Mouse (Mus musculus) hindbrain, postnatal 0 days (tissue): ENCODE results near the gene Bmp8a. TPM values are rescaled to one million over a fixed set of nuclear protein-coding genes. Genes with fewer than 3 reads are reported as not detected.

ENCODE experiments used
- ATAC-seq: fragments of 200-750 bp; cut with Nextera tagmentation; 2 replicates; pipeline ENCODE4 v1.8.0; 2017; ENCODE audit warnings: mild to moderate bottlenecking, moderate TSS enrichment, moderate library complexity
- DNase-seq: peaks from one replicate; pipeline ENCODE4 v3.0.0-alpha.2; 2015; ENCODE audit warnings: low spot score
- H3K27ac ChIP-seq: fragments of 300-500 bp; sonication (generic); 2 replicates; pipeline ENCODE4 v1.5.1; 2014; ENCODE audit warnings: mild to moderate bottlenecking
- H3K27me3 ChIP-seq: fragments of 300-500 bp; sonication (generic); 2 replicates; pipeline ENCODE4 v1.6.1; 2014; ENCODE audit warnings: low read length, mixed read lengths; ENCODE audit not compliant: insufficient read depth
- H3K36me3 ChIP-seq: fragments of 300-500 bp; sonication (generic); 2 replicates; pipeline ENCODE4 v1.6.1; 2014; ENCODE audit warnings: low read length, mixed read lengths; ENCODE audit not compliant: insufficient read depth
- H3K4me1 ChIP-seq: fragments of 300-500 bp; sonication (generic); 2 replicates; pipeline ENCODE4 v1.6.1; 2014; ENCODE audit warnings: antibody characterized with exemption, low read length, mixed read lengths; ENCODE audit not compliant: insufficient read depth
- H3K4me2 ChIP-seq: fragments of 300-500 bp; sonication (generic); 2 replicates; pipeline ENCODE4 v1.6.1; 2014; ENCODE audit warnings: low read depth, mild to moderate bottlenecking, low read length, moderate library complexity, mixed read lengths
- H3K4me3 ChIP-seq: fragments of 300-500 bp; sonication (generic); 2 replicates; pipeline ENCODE4 v1.5.1; 2014; ENCODE audit warnings: low read length
- H3K9ac ChIP-seq: fragments of 300-500 bp; sonication (generic); replicated peaks from 2 replicates; pipeline ENCODE4 v1.6.1; 2014; ENCODE audit warnings: mild to moderate bottlenecking, low read length, moderate library complexity, mixed read lengths
- H3K9me3 ChIP-seq: fragments of 300-500 bp; sonication (generic); 2 replicates; pipeline ENCODE4 v1.6.1; 2016; ENCODE audit warnings: low read length, mixed read lengths
- CTCF ChIP-seq: IDR thresholded peaks from 2 replicates; pipeline ENCODE4 v1.5.1; 2016; ENCODE audit warnings: antibody characterized with exemption, control low read depth, low read depth
- WGBS: fragments of 180-500 bp; shearing (Covaris S2); extraction: QIAGEN DNeasy Blood & Tissue Kit; methylation state at CpG from one replicate; pipeline ENCODE4 v1.1.7; 2014; 5-methylcytosine and 5-hydroxymethylcytosine counted together
- polyA plus RNA-seq: library from polyadenylated mRNA; unstranded; fragments of >200 nt; fragmentation: Nextera tagmentation; extraction: Ambion mirVana; gene quantifications from 2 replicates; pipeline ENCODE4 v1.2.1, GENCODE M21; 2015
- total RNA-seq: library from RNA; depleted of rRNA; stranded (reverse); fragments of >200 nt; gene quantifications from 2 replicates; pipeline ENCODE4 v1.2.3, GENCODE M21; 2014; rRNA removed

The Bmp8a gene
- total and polyA plus RNA-seq, 2 experiments from 2014 or later = 0.10 to 0.44 TPM

- ATAC-seq (peak; percentile 93), DNase-seq (peak; percentile 93)
- WGBS = under 1% methylated on average over 25 of the region's 25 CpGs
- H3K27ac ChIP-seq = 0 out of 2 replicates have a peak overlapping the region, but pooled peaks have one; percentile 11
- peak overlapping the region; percentile 70 for H3K4me2 ChIP-seq
- H3K4me3 ChIP-seq = peak overlapping the region; percentile 54
- H3K4me1 ChIP-seq = peaks cover 22% of the 10 kb centered on the region
- H3K36me3 ChIP-seq = no peaks in the 10 kb centered on the region; the same call in 1 of the 2 replicates
- H3K27me3 ChIP-seq = no peaks in the 10 kb centered on the region
- peak; percentile 90 for TF ChIP-seq CTCF
- H3K9ac ChIP-seq = peak overlapping the region; percentile 49; the same call in 1 of the 2 replicates
- no peaks in the 10 kb centered on the region for H3K9me3 ChIP-seq
These were observed 60.6 kb downstream of the Bmp8a start for GRCm38 (mm10) chr4:123282500-123282899.

- Histone ChIP-seq H3K27ac (no peak overlapping the region), H3K9ac (no peak overlapping the region), H3K4me1 (peaks cover 14% of the 10 kb centered on the region), H3K27me3 (no peaks in the 10 kb centered on the region), H3K9me3 (no peaks in the 10 kb centered on the region), H3K36me3 (no peaks in the 10 kb centered on the region; the same call in 1 of the 2 replicates), H3K4me3 (no peak overlapping the region), H3K4me2 (no peak overlapping the region)
- DNase-seq = no peak
- 62% methylated on average over 3 of the region's 3 CpGs for WGBS
- ATAC-seq = no peak
- no peak for TF ChIP-seq CTCF
These were observed 62.9 kb downstream of the Bmp8a start for GRCm38 (mm10) chr4:123280117-123280516.

- H3K27ac ChIP-seq = no peak overlapping the region
- no peak for ATAC-seq
- H3K9ac ChIP-seq = no peak overlapping the region
- TF ChIP-seq CTCF = no peak
- DNase-seq = no peak
- no peaks in the 10 kb centered on the region for H3K4me1 ChIP-seq
- H3K27me3 ChIP-seq = no peaks in the 10 kb centered on the region
- no peak overlapping the region for H3K4me3 ChIP-seq
- WGBS = 89% methylated on average over 3 of the region's 3 CpGs
- no peak overlapping the region for H3K4me2 ChIP-seq
- H3K36me3 ChIP-seq = no peaks in the 10 kb centered on the region
- no peaks in the 10 kb centered on the region for H3K9me3 ChIP-seq
These were observed 72.0 kb downstream of the Bmp8a start for GRCm38 (mm10) chr4:123271063-123271462.

Other genes starting within 250 kb of the Bmp8a start
- 0.42 and 0.47 TPM in 2 replicates for gene Bmp8b, start 238.1 kb downstream of the Bmp8a start, total RNA-seq
- 0.29 and 0.43 TPM in 2 replicates for gene Bmp8b, start 238.1 kb downstream of the Bmp8a start, polyA plus RNA-seq
- gene Oxct2b, start 227.0 kb downstream of the Bmp8a start, total RNA-seq = 0.16 and 0.75 TPM in 2 replicates
- 0.60 and 0.93 TPM in 2 replicates for gene Oxct2b, start 227.0 kb downstream of the Bmp8a start, polyA plus RNA-seq
- 22.0 and 39.5 TPM in 2 replicates for gene Ppie, start 203.3 kb downstream of the Bmp8a start, total RNA-seq
- 44.4 and 49.7 TPM in 2 replicates for gene Ppie, start 203.3 kb downstream of the Bmp8a start, polyA plus RNA-seq
- gene Hpcal4, start 160.0 kb downstream of the Bmp8a start, total RNA-seq = 32.1 and 46.3 TPM in 2 replicates
- 37.2 and 43.8 TPM in 2 replicates for gene Hpcal4, start 160.0 kb downstream of the Bmp8a start, polyA plus RNA-seq
- 0.79 and 2.1 TPM in 2 replicates for gene Nt5c1a, start 141.7 kb downstream of the Bmp8a start, total RNA-seq
- gene Nt5c1a, start 141.7 kb downstream of the Bmp8a start, polyA plus RNA-seq = 0.39 and 0.53 TPM in 2 replicates
- gene Heyl, start 109.7 kb downstream of the Bmp8a start, total RNA-seq = 5.1 and 6.5 TPM in 2 replicates
- 3.5 TPM in 2 replicates for gene Heyl, start 109.7 kb downstream of the Bmp8a start, polyA plus RNA-seq
- 100 and 137 TPM in 2 replicates for gene Pabpc4, start 80.9 kb downstream of the Bmp8a start, total RNA-seq
- gene Pabpc4, start 80.9 kb downstream of the Bmp8a start, polyA plus RNA-seq = 19.9 and 22.7 TPM in 2 replicates
- gene Oxct2a, start 19.6 kb downstream of the Bmp8a start, total RNA-seq = 0.25 and 0.47 TPM in 2 replicates
- 0.20 TPM in 2 replicates for gene Oxct2a, start 19.6 kb downstream of the Bmp8a start, polyA plus RNA-seq